Mouse (Mus musculus): ENCODE results near the gene Cntn5. TPM values are rescaled to one million over a fixed set of nuclear protein-coding genes. Genes with fewer than 3 reads are reported as not detected.

Cntn5 gene
- polyA plus RNA-seq, 1 experiment: not detected

DNA sequence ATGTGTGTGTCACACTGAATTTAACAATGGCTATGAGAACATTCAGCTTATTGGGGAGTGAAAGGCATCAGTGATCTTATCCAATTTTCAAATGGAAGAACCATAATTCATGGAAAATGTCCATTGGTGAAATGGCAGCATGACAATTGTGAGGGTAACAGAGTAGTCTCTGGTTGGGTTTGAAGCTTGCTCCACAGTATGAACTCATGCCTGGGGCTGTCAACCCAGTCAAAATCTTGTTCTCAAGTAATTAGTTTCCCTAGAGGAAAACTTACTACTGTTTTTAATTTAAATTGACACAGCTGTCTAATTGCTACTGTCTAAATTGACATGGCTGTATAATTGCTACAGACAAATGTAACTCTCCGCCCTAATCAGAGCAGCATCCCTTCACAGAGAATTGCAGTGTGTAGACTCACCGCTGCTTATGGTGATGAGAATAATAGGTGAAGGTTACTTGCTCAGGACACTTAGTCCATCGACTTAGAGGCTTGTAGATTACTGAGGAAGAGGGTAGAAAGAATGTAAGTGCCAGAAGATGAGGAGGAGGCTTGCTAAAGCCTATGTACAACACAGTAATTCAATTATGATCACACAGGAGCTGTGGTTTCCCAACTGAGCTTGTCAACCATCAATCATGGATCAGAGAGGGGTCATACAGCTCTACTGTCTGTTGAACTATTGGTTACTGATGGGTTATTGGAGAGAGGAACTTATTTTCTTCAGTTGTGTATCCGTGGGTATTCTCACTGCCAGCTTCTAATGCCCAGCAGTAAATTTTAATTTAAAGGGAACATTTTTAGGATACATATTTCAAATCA, 859.4 kb downstream of the Cntn5 start:
- Histone ChIP-seq H3K4me1 (no peaks in the 10 kb centered on the region), H3K4me3 (replicated peaks) (no peak overlapping the region), H3K36me3 (replicated peaks; ENCODE audit: low read length) (no peaks in the 10 kb centered on the region), H3K9me3 (no peaks in the 10 kb centered on the region), H3K27me3 (replicated peaks) (no peaks in the 10 kb centered on the region)
- TF ChIP-seq GATA1 (IDR thresholded peaks at IDR 0.05; ENCODE audit: borderline replicate concordance, low read length) (no peak), FLI1 (IDR thresholded peaks at IDR 0.05; ENCODE audit: low read length) (no peak)

DNA sequence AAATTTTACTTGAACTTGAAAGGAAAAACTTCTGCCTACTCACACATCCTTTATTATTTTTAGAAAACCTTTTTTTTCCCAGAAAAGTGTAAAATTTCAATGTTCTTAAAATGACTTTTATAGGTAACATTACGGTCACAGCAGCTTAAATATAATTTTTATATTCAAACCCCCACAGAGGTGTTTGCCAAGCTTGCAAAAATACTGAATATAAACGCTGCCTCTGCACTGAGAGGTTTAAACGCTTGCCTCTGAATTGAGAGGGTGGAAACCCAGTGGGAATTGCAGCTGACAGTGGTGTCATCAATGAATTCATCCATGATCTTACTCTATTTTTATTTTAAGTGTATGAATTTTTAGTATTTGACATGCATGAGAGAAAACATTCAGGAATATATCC, 861.6 kb downstream of the Cntn5 start:
- Histone ChIP-seq H3K27me3 (replicated peaks) (no peaks in the 10 kb centered on the region), H3K9me3 (no peaks in the 10 kb centered on the region), H3K36me3 (replicated peaks; ENCODE audit: low read length) (no peaks in the 10 kb centered on the region), H3K4me1 (no peaks in the 10 kb centered on the region), H3K4me3 (replicated peaks) (no peak overlapping the region)
- TF ChIP-seq FLI1 (IDR thresholded peaks at IDR 0.05; ENCODE audit: low read length) (no peak), GATA1 (IDR thresholded peaks at IDR 0.05; ENCODE audit: borderline replicate concordance, low read length) (no peak)

DNA sequence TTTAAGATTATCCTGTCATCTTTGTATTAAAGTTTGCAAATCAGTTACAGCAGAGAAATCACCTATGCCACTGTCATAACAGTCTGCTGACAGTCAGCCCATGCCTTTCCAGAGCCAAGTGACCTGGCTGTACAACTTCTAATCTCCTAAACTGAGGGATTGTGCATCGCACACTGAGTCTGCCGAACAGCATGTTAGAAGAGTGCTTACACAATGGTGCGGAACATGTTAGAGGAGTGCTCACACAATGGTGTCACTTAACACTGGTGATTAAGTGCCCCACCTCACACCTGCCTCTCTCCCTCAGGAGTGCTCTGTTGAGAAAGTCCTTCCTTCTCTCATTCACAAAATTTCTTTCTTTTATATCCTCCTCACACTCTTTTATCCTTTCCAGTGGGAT, 889.4 kb downstream of the Cntn5 start:
- Histone ChIP-seq H3K36me3 (replicated peaks; ENCODE audit: low read length) (no peaks in the 10 kb centered on the region), H3K27me3 (replicated peaks) (no peaks in the 10 kb centered on the region), H3K4me3 (replicated peaks) (no peak overlapping the region), H3K4me1 (no peaks in the 10 kb centered on the region), H3K9me3 (no peaks in the 10 kb centered on the region)
- TF ChIP-seq GATA1 (IDR thresholded peaks at IDR 0.05; ENCODE audit: borderline replicate concordance, low read length): no peak
- TF ChIP-seq FLI1 (IDR thresholded peaks at IDR 0.05; ENCODE audit: low read length): no peak

DNA sequence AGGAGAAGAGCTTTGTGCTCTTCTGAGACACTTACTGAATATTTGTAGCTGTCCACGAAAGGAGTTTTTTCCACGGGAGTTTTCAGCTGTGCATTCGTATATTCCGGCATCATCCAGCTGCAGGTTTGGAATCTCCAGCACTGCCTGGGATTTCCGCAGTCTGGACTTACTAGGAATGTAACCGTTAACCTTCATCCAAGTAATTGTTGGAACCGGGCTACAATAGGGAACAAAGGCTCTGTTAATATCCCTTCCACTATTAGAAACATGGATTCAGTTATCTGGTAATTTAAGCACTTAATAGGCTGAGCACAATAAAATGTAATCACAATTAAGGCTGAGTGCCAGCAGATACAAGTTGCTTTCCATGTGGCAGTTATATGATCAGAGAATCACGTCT, 920.5 kb downstream of the Cntn5 start:
- Histone ChIP-seq H3K9me3 (no peaks in the 10 kb centered on the region), H3K4me1 (no peaks in the 10 kb centered on the region), H3K36me3 (replicated peaks; ENCODE audit: low read length) (no peaks in the 10 kb centered on the region), H3K4me3 (replicated peaks) (no peak overlapping the region), H3K27me3 (replicated peaks) (no peaks in the 10 kb centered on the region)
- TF ChIP-seq GATA1 (IDR thresholded peaks at IDR 0.05; ENCODE audit: borderline replicate concordance, low read length) (no peak), FLI1 (IDR thresholded peaks at IDR 0.05; ENCODE audit: low read length) (no peak)

DNA sequence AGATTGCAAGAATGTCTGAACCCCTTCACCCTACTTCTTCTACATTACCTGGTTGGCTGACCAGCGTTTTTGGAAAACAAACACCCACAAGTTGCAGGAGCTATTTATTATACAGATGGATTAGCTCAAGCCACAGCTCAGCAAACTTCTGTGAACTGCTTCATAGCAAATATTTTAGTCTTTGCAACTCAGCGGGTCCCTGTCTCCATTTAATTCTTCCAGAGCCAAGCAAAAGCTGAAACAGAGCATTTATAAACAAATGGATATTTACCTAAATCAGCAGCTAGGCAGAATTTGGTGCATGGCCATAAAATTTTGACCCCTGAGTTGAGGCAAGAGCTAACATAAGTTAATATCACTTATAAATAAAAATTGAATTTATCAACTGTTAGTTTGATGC, 921.4 kb downstream of the Cntn5 start:
- H3K4me1 ChIP-seq: no peaks in the 10 kb centered on the region
- TF ChIP-seq GATA1 (IDR thresholded peaks at IDR 0.05; ENCODE audit: borderline replicate concordance, low read length) (no peak), FLI1 (IDR thresholded peaks at IDR 0.05; ENCODE audit: low read length) (no peak)
- H3K4me3 ChIP-seq (replicated peaks): no peak overlapping the region
- no peaks in the 10 kb centered on the region for H3K36me3 ChIP-seq (replicated peaks; ENCODE audit: low read length)
- H3K9me3 ChIP-seq: no peaks in the 10 kb centered on the region
- no peaks in the 10 kb centered on the region for H3K27me3 ChIP-seq (replicated peaks)

DNA sequence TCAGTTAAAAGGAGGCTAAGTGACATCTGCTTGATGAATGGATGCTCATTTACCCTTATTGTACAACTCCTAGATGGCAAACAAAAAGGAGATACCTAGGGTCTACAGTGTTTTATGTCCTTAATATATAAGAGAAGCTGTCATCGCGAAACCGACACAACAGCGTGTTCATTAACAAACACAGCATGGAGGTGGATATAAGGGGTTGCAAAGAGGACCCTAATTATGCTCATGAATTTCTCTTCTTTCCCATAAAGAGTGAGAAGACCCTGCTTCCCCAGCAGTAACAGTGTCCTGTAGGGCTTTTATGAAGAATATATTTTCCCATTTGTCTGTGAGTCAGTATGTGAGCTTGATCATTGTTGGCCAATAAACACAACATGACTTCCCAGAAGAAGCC, 939.2 kb downstream of the Cntn5 start:
- H3K27me3 ChIP-seq (replicated peaks): no peaks in the 10 kb centered on the region
- H3K4me3 ChIP-seq (replicated peaks): no peak overlapping the region
- no peaks in the 10 kb centered on the region for H3K4me1 ChIP-seq
- TF ChIP-seq GATA1 (IDR thresholded peaks at IDR 0.05; ENCODE audit: borderline replicate concordance, low read length) (no peak), FLI1 (IDR thresholded peaks at IDR 0.05; ENCODE audit: low read length) (no peak)
- no peaks in the 10 kb centered on the region for H3K36me3 ChIP-seq (replicated peaks; ENCODE audit: low read length)
- H3K9me3 ChIP-seq: no peaks in the 10 kb centered on the region

DNA sequence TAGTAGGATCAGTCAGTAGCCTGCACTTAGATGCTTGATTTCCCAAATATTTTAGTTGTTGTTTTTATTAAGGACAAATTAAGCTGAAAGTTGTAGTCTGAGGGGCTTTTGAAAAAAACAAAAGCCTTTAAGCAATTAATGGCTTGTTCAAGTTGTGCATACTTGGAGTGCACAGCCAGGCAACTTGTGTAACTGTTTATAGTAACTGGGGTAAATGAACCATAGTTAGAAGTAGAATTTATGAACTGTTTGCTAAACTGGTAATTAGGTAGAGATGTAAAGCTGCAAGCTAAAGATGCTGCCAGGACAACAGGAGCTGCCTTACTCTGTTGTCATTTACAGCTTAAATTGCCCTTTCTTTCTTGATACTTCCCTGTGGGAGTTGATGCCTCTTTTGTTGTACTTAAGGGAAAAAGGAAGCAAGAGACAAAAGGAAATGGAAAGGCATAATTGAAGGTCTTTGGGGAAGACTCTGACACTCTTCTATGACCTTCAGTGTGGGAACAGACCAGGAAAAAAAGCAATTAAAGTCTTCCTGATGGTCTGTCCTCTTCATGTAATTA, 943.9 kb downstream of the Cntn5 start:
- Histone ChIP-seq H3K36me3 (replicated peaks; ENCODE audit: low read length) (no peaks in the 10 kb centered on the region), H3K27me3 (replicated peaks) (no peaks in the 10 kb centered on the region), H3K4me1 (no peaks in the 10 kb centered on the region), H3K9me3 (no peaks in the 10 kb centered on the region), H3K4me3 (replicated peaks) (no peak overlapping the region)
- no peak for TF ChIP-seq GATA1 (IDR thresholded peaks at IDR 0.05; ENCODE audit: borderline replicate concordance, low read length)
- TF ChIP-seq FLI1 (IDR thresholded peaks at IDR 0.05; ENCODE audit: low read length): no peak

DNA sequence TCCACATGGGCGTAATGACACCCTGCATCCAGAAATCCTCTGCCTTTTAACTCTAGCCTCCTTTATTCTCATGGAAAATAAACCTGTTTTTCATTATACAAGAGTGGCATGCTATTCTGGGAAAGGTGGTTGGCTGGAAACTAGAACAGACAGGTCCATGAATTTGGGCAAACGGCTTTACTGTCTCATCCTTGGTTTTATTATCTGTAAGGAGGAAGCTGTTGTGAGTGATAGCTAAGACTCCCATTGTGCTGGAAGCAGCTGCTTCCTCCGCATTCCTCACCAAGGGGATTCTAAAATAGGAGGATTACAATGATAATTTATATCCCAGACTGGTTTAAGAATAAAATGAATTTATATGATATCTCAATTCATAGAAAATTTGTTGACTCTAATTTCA, 955.2 kb downstream of the Cntn5 start:
- no peaks in the 10 kb centered on the region for H3K27me3 ChIP-seq (replicated peaks)
- TF ChIP-seq GATA1 (IDR thresholded peaks at IDR 0.05; ENCODE audit: borderline replicate concordance, low read length): no peak
- no peak for TF ChIP-seq FLI1 (IDR thresholded peaks at IDR 0.05; ENCODE audit: low read length)
- H3K4me1 ChIP-seq: no peaks in the 10 kb centered on the region
- H3K9me3 ChIP-seq: peaks cover 5% of the 10 kb centered on the region; the same call in 1 of the 2 replicates
- H3K36me3 ChIP-seq (replicated peaks; ENCODE audit: low read length): no peaks in the 10 kb centered on the region
- no peak overlapping the region for H3K4me3 ChIP-seq (replicated peaks)

DNA sequence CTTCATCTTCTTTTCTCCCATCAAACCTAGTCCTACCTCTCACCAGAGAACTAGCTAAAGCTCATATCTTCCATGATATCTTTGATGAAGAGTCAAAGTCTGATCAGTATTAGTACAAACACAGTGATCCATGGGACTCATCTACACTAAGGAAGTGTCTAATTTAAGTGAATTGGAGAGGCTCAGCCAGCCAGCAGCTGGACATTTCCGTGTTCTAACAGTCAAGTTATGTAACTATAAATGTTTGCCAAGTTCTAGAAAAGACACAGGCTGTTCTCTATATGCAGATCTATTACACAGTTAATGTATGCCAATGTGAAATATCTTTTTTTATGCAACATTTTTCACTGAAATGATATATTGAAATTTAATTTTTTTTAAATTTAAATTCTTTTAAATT, 959.7 kb downstream of the Cntn5 start:
- TF ChIP-seq GATA1 (IDR thresholded peaks at IDR 0.05; ENCODE audit: borderline replicate concordance, low read length) (no peak), FLI1 (IDR thresholded peaks at IDR 0.05; ENCODE audit: low read length) (no peak)
- Histone ChIP-seq H3K9me3 (peaks cover 5% of the 10 kb centered on the region; the same call in 1 of the 2 replicates), H3K27me3 (replicated peaks) (no peaks in the 10 kb centered on the region), H3K4me3 (replicated peaks) (no peak overlapping the region), H3K4me1 (no peaks in the 10 kb centered on the region), H3K36me3 (replicated peaks; ENCODE audit: low read length) (no peaks in the 10 kb centered on the region)
